Mouse (Mus musculus) MEL (cell line): ENCODE measurements around the gene Gabra6. TPM values are rescaled to one million over a fixed set of nuclear protein-coding genes. Genes with fewer than 3 reads are reported as not detected.

ENCODE experiments used
- DNase-seq: peaks from one replicate; pipeline ENCODE4 v3.0.0; 2011; ENCODE audit warnings: low read depth, low spot score
- H3K27ac ChIP-seq: 2 replicates; pipeline ENCODE4 v1.5.1; 2012; ENCODE audit warnings: low read depth, mild to moderate bottlenecking, control low read depth, low read length, moderate library complexity; ENCODE audit not compliant: control insufficient read depth
- H3K27me3 ChIP-seq, 2 experiments: fragments of 150-350 bp in 1 of 2; sonication (generic) in 1 of 2; 2 replicates each; pipeline ENCODE4 v1.6.1; 2012; ENCODE audit warnings: low read length in 2 of 2, mild to moderate bottlenecking in 2 of 2, improper control_type of control experiment in 1 of 2, moderate library complexity in 1 of 2; ENCODE audit not compliant: insufficient read depth in 2 of 2, control insufficient read depth in 1 of 2
- H3K36me3 ChIP-seq, 2 experiments: 2 replicates each; pipeline ENCODE4 v1.6.1; 2012 to 2014; ENCODE audit warnings: low read length in 2 of 2, improper control_type of control experiment in 1 of 2, inconsistent platforms in 1 of 2, mild to moderate bottlenecking in 1 of 2; ENCODE audit not compliant: insufficient read depth in 2 of 2, control insufficient read depth in 1 of 2
- H3K4me1 ChIP-seq, 2 experiments: fragments of 150-350 bp in 1 of 2; sonication (generic) in 1 of 2; 2 replicates each; pipeline ENCODE4 v1.6.1; 2012; ENCODE audit warnings: low read length in 2 of 2, improper control_type of control experiment in 1 of 2, mild to moderate bottlenecking in 1 of 2; ENCODE audit not compliant: insufficient read depth in 2 of 2, control insufficient read depth in 1 of 2
- H3K4me3 ChIP-seq, 2 experiments: fragments of 150-350 bp in 1 of 2; sonication (generic) in 1 of 2; 2 replicates each; pipeline ENCODE4 v1.5.1; 2012; ENCODE audit warnings: low read depth in 2 of 2, low read length in 2 of 2, mild to moderate bottlenecking in 2 of 2, moderate library complexity in 2 of 2, control low read depth in 1 of 2, improper control_type of control experiment in 1 of 2; ENCODE audit not compliant: control insufficient read depth in 1 of 2, insufficient read depth in 1 of 2
- H3K79me2 ChIP-seq: 2 replicates; pipeline ENCODE4 v1.6.1; 2012; ENCODE audit warnings: mild to moderate bottlenecking, low read length, moderate library complexity; ENCODE audit not compliant: control insufficient read depth, poor library complexity, insufficient read depth
- H3K9ac ChIP-seq: 2 replicates; pipeline ENCODE4 v1.6.1; 2012; ENCODE audit warnings: low read depth, mild to moderate bottlenecking, control low read depth, low read length, moderate library complexity; ENCODE audit not compliant: control insufficient read depth, poor library complexity, severe bottlenecking
- H3K9me3 ChIP-seq: fragments of 150-350 bp; sonication (generic); replicated peaks from 2 replicates; pipeline ENCODE4 v1.6.1; 2012; ENCODE audit warnings: mild to moderate bottlenecking, low read length, improper control_type of control experiment, moderate library complexity; ENCODE audit not compliant: insufficient read depth
- CHD1 ChIP-seq: IDR thresholded peaks from 2 replicates; pipeline ENCODE4 v1.6.1; 2012; ENCODE audit warnings: low read depth, mild to moderate bottlenecking, inconsistent platforms, low read length, improper control_type of control experiment
- CHD2 ChIP-seq: IDR thresholded peaks from 2 replicates; pipeline ENCODE4 v1.6.1; 2011; ENCODE audit warnings: low read length, improper control_type of control experiment
- CTCF ChIP-seq, 3 experiments: IDR thresholded peaks in 2 of 3; conservative IDR thresholded peaks in 1 of 3; 2 replicates each; pipeline ENCODE4 v1.5.1; 2011 to 2012; ENCODE audit warnings: low read length in 3 of 3, low read depth in 2 of 3, mild to moderate bottlenecking in 2 of 3, improper control_type of control experiment in 1 of 3, inconsistent platforms in 1 of 3, mixed read lengths in 1 of 3, moderate library complexity in 1 of 3; ENCODE audit not compliant: control insufficient read depth in 1 of 3, insufficient read depth in 1 of 3, poor library complexity in 1 of 3, severe bottlenecking in 1 of 3
- E2F4 ChIP-seq: IDR thresholded peaks from 2 replicates; pipeline ENCODE4 v1.6.1; 2011; ENCODE audit warnings: low read depth, low read length, improper control_type of control experiment, borderline replicate concordance
- EP300 ChIP-seq, 2 experiments: IDR thresholded peaks; 2 replicates each; pipeline ENCODE4 v1.6.1; 2011; ENCODE audit warnings: improper control_type of control experiment in 2 of 2, low read length in 2 of 2, low read depth in 1 of 2, mild to moderate bottlenecking in 1 of 2
- ETS1 ChIP-seq: IDR thresholded peaks from 2 replicates; pipeline ENCODE4 v1.6.1; 2012; ENCODE audit warnings: low read depth, mild to moderate bottlenecking, inconsistent platforms, low read length, improper control_type of control experiment, moderate library complexity
- GABPA ChIP-seq: IDR thresholded peaks from 2 replicates; pipeline ENCODE4 v1.6.1; 2012; ENCODE audit warnings: low read depth, mild to moderate bottlenecking, inconsistent platforms, low read length, improper control_type of control experiment, moderate library complexity
- HCFC1 ChIP-seq: IDR thresholded peaks from 2 replicates; pipeline ENCODE4 v1.6.1; 2012; ENCODE audit warnings: low read depth, mild to moderate bottlenecking, inconsistent platforms, low read length, improper control_type of control experiment, moderate library complexity
- JUND ChIP-seq: IDR thresholded peaks from 2 replicates; pipeline ENCODE4 v1.6.1; 2011; ENCODE audit warnings: low read depth, mild to moderate bottlenecking, improper control_type of control experiment, low read length
- KAT2A ChIP-seq: conservative IDR thresholded peaks from 2 replicates; pipeline ENCODE4 v1.6.1; 2012; ENCODE audit warnings: low read depth, low read length, improper control_type of control experiment, inconsistent platforms
- MEF2A ChIP-seq: IDR thresholded peaks from 2 replicates; pipeline ENCODE4 v1.6.1; 2014; ENCODE audit warnings: low read depth, mild to moderate bottlenecking, inconsistent platforms, low read length, improper control_type of control experiment; ENCODE audit not compliant: poor library complexity, insufficient replicate concordance, severe bottlenecking; ENCODE audit errors: extremely low read depth
- MYB ChIP-seq: IDR thresholded peaks from 2 replicates; pipeline ENCODE4 v1.6.1; 2011; ENCODE audit warnings: mild to moderate bottlenecking, low read depth, low read length, improper control_type of control experiment
- MYC ChIP-seq: IDR thresholded peaks from 2 replicates; pipeline ENCODE4 v1.6.1; 2011; ENCODE audit warnings: low read depth, mild to moderate bottlenecking, low read length, improper control_type of control experiment, moderate library complexity
- NRF1 ChIP-seq: IDR thresholded peaks from 2 replicates; pipeline ENCODE4 v1.6.1; 2014; ENCODE audit warnings: low read depth, mild to moderate bottlenecking, inconsistent platforms, low read length, improper control_type of control experiment, moderate library complexity; ENCODE audit not compliant: poor library complexity, insufficient read depth, severe bottlenecking
- POLR2A ChIP-seq, 2 experiments: IDR thresholded peaks; 2 replicates each; pipeline ENCODE4 v1.6.1; 2011 to 2012; ENCODE audit warnings: low read length in 2 of 2, mild to moderate bottlenecking in 2 of 2, control low read depth in 1 of 2, improper control_type of control experiment in 1 of 2, low read depth in 1 of 2, moderate library complexity in 1 of 2; ENCODE audit not compliant: control insufficient read depth in 1 of 2, insufficient read depth in 1 of 2, poor library complexity in 1 of 2
- SIN3A ChIP-seq: IDR thresholded peaks from 2 replicates; pipeline ENCODE4 v1.6.1; 2012; ENCODE audit warnings: low read length, improper control_type of control experiment, inconsistent platforms
- TCF12 ChIP-seq: IDR thresholded peaks from 2 replicates; pipeline ENCODE4 v1.6.1; 2014; ENCODE audit warnings: low read depth, mild to moderate bottlenecking, inconsistent platforms, low read length, improper control_type of control experiment, moderate library complexity
- USF1 ChIP-seq: IDR thresholded peaks from 2 replicates; pipeline ENCODE4 v1.6.1; 2014; ENCODE audit warnings: low read depth, mild to moderate bottlenecking, inconsistent platforms, low read length, improper control_type of control experiment, moderate library complexity
- ZC3H11A ChIP-seq: IDR thresholded peaks from 2 replicates; pipeline ENCODE4 v1.6.1; 2012; ENCODE audit warnings: low read depth, mild to moderate bottlenecking, inconsistent platforms, low read length, improper control_type of control experiment
- ZMIZ1 ChIP-seq: IDR thresholded peaks from 2 replicates; pipeline ENCODE4 v1.6.1; 2012; ENCODE audit warnings: low read depth, mild to moderate bottlenecking, inconsistent platforms, low read length, improper control_type of control experiment, moderate library complexity
- ZNF384 ChIP-seq: IDR thresholded peaks from 2 replicates; pipeline ENCODE4 v1.6.1; 2012; ENCODE audit warnings: low read depth, mild to moderate bottlenecking, inconsistent platforms, low read length, improper control_type of control experiment
- polyA plus RNA-seq, 2 experiments: library from polyadenylated mRNA; stranded (reverse) in 1 of 2; unstranded in 1 of 2; fragments of >175 nt in 1 of 2; fragments of >200 nt in 1 of 2; gene quantifications; 2 replicates each; pipeline versions ENCODE4 v1.2.1 to v1.2.4; 2012; ENCODE audit warnings: low replicate concordance in 2 of 2, low read depth in 1 of 2; ENCODE audit not compliant: insufficient read length in 2 of 2, insufficient read depth in 1 of 2, missing spikeins in 1 of 2
- total RNA-seq: library from RNA; depleted of rRNA; stranded (reverse); fragments of 300-350 nt; gene quantifications from 2 replicates; pipeline ENCODE4 v1.2.3, GENCODE M21; 2012; rRNA removed

The Gabra6 gene
- total RNA-seq (not detected in 2 replicates), polyA plus RNA-seq (not detected)

DNA sequence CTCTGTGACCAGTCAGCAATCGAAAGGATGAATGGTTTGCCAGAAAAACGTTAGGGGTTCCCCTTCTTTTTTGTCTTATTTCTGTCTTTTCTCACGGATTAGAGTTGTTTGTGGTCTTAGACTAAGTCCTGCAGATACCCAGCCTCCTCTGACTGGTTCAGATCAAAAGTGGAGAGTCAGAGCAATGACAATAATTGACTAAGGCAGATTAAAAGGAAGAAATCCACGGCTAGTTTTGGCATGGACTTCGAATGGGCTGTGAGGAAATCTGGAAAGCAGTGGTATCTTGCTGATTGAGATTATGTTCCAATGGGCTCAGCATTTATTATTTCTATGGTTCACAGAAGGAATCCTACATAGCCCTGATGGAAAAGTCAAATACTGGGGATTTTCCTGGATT lies at the start of gene Gabra6:
TSS of gene Gabra6 (minus strand) at position 191 of the 400 bp plus-strand sequence.
- no peak within 1 kb of the TSS for H3K27ac ChIP-seq
- H3K9me3 ChIP-seq: no peaks in the 10 kb centered on the region
- no peaks in the 10 kb centered on the region for H3K79me2 ChIP-seq
- TF ChIP-seq TCF12: no peak
- TF ChIP-seq EP300 (IDR thresholded peaks at IDR 0.05; ENCODE audit: low read depth in 1 of 2, low read length in 2 of 2): no peak
- no peak for TF ChIP-seq JUND
- TF ChIP-seq ZC3H11A: no peak
- no peak for TF ChIP-seq MYC
- TF ChIP-seq NRF1: no peak
- no peak for TF ChIP-seq CTCF (IDR thresholded peaks at IDR 0.05 in 2 of 3, conservative IDR thresholded peaks at IDR 0.05 in 1 of 3; ENCODE audit: control insufficient read depth in 1 of 3, insufficient read depth in 1 of 3, low read depth in 2 of 3, low read length in 3 of 3, poor library complexity in 1 of 3, severe bottlenecking in 1 of 3)
- TF ChIP-seq SIN3A: no peak
- no peak for TF ChIP-seq MYB
- no peak for TF ChIP-seq CHD2
- no peak for TF ChIP-seq ETS1
- TF ChIP-seq POLR2A (IDR thresholded peaks at IDR 0.05; ENCODE audit: control insufficient read depth in 1 of 2, insufficient read depth in 1 of 2, low read depth in 1 of 2, low read length in 2 of 2, poor library complexity in 1 of 2): no peak
- TF ChIP-seq CHD1: no peak
- TF ChIP-seq MEF2A: no peak
- no peak for TF ChIP-seq ZMIZ1
- no peak within 1 kb of the TSS for H3K4me3 ChIP-seq
- no peaks in the 10 kb centered on the region for H3K4me1 ChIP-seq
- H3K27me3 ChIP-seq: no peaks in the 10 kb centered on the region
- H3K9ac ChIP-seq: no peak within 1 kb of the TSS
- no peaks in the 10 kb centered on the region for H3K36me3 ChIP-seq
- no peak for DNase-seq

GRCm38 (mm10) chr11:42365544-42365943 lies 44.7 kb upstream of the Gabra6 start:
- Histone ChIP-seq H3K4me1 (no peaks in the 10 kb centered on the region), H3K9me3 (no peaks in the 10 kb centered on the region), H3K27ac (no peak overlapping the region), H3K79me2 (no peaks in the 10 kb centered on the region), H3K36me3 (no peaks in the 10 kb centered on the region), H3K4me3 (no peak overlapping the region), H3K27me3 (no peaks in the 10 kb centered on the region), H3K9ac (no peak overlapping the region)
- TF ChIP-seq HCFC1 (no peak), GABPA (no peak), MEF2A (no peak), ZNF384 (no peak), USF1 (no peak), KAT2A (no peak), POLR2A (IDR thresholded peaks at IDR 0.05; ENCODE audit: control insufficient read depth in 1 of 2, insufficient read depth in 1 of 2, low read depth in 1 of 2, low read length in 2 of 2, poor library complexity in 1 of 2) (no peak), NRF1 (no peak), TCF12 (no peak), E2F4 (no peak)
- DNase-seq: no peak
